Mouse (Mus musculus) forebrain, embryonic 10.5 days (tissue): ENCODE data around the gene Tmem168. TPM values are rescaled to one million over a fixed set of nuclear protein-coding genes. Genes with fewer than 3 reads are reported as not detected.

Experiments used
- DNase-seq: peaks from one replicate; pipeline ENCODE4 v3.0.0-alpha.2; 2017; ENCODE audit warnings: low spot score; ENCODE audit errors: extremely low spot score
- H3K27ac ChIP-seq: fragments of 300-500 bp; sonication (generic); 2 replicates; pipeline ENCODE4 v1.5.1; 2016; ENCODE audit warnings: mild to moderate bottlenecking
- H3K27me3 ChIP-seq: fragments of 300-500 bp; sonication (generic); 2 replicates; pipeline ENCODE4 v1.6.1; 2016; ENCODE audit warnings: mild to moderate bottlenecking; ENCODE audit not compliant: poor library complexity, severe bottlenecking
- H3K36me3 ChIP-seq: fragments of 300-500 bp; sonication (generic); replicated peaks from 2 replicates; pipeline ENCODE4 v1.6.1; 2016; ENCODE audit warnings: mild to moderate bottlenecking, moderate library complexity
- H3K4me1 ChIP-seq: fragments of 300-500 bp; sonication (generic); 2 replicates; pipeline ENCODE4 v1.6.1; 2016
- H3K4me3 ChIP-seq: fragments of 300-500 bp; sonication (generic); 2 replicates; pipeline ENCODE4 v1.5.1; 2016; ENCODE audit warnings: mild to moderate bottlenecking, moderate library complexity
- H3K9me3 ChIP-seq: fragments of 300-500 bp; sonication (generic); 2 replicates; pipeline ENCODE4 v1.6.1; 2016; ENCODE audit warnings: mild to moderate bottlenecking, moderate library complexity
- WGBS: fragments of 180-500 bp; shearing (Covaris S2); methylation state at CpG from one replicate; pipeline ENCODE4 v1.1.7; 2016; 5-methylcytosine and 5-hydroxymethylcytosine counted together
- polyA plus RNA-seq: library from polyadenylated mRNA; unstranded; fragments of >200 nt; fragmentation: Nextera tagmentation; extraction: Ambion mirVana; gene quantifications from 2 replicates; pipeline ENCODE4 v1.2.1, GENCODE M21; 2016

Gene Tmem168
- polyA plus RNA-seq, 1 experiment from 2014 or later = 28.8 TPM

GRCm38 (mm10) chr6:13609353-13610140 lies 1.6 kb upstream of the Tmem168 start:
- peaks cover 17% of the 10 kb centered on the region for H3K4me1 ChIP-seq
- no peaks in the 10 kb centered on the region for H3K27me3 ChIP-seq
- 55% methylated on average over 5 of the region's 5 CpGs for WGBS
- DNase-seq = no peak
- H3K36me3 ChIP-seq = no peaks in the 10 kb centered on the region; the same call in 1 of the 2 replicates
- no peak overlapping the region for H3K27ac ChIP-seq
- H3K4me3 ChIP-seq = no peak overlapping the region
- no peaks in the 10 kb centered on the region for H3K9me3 ChIP-seq

GRCm38 (mm10) chr6:13606921-13607620 lies 829 bp downstream of the Tmem168 start:
- H3K4me1 ChIP-seq = peaks cover 17% of the 10 kb centered on the region
- H3K9me3 ChIP-seq = no peaks in the 10 kb centered on the region
- DNase-seq = no peak
- H3K27ac ChIP-seq = peak overlapping the region; percentile 99
- peak overlapping the region; percentile 80 for H3K4me3 ChIP-seq
- H3K36me3 ChIP-seq = peaks cover 13% of the 10 kb centered on the region
- H3K27me3 ChIP-seq = no peaks in the 10 kb centered on the region
- 20% methylated on average over 15 of the region's 15 CpGs for WGBS

GRCm38 (mm10) chr6:13606394-13606793 lies 1.5 kb downstream of the Tmem168 start:
- WGBS = 82% methylated on average over 4 of the region's 4 CpGs
- no peak overlapping the region for H3K27ac ChIP-seq
- no peak for DNase-seq
- peaks cover 20% of the 10 kb centered on the region for H3K36me3 ChIP-seq
- H3K27me3 ChIP-seq = no peaks in the 10 kb centered on the region
- peak overlapping the region; percentile 80 for H3K4me3 ChIP-seq
- H3K9me3 ChIP-seq = no peaks in the 10 kb centered on the region
- peaks cover 17% of the 10 kb centered on the region for H3K4me1 ChIP-seq

- no peak for DNase-seq
- WGBS = 95% methylated on average over 6 of the region's 6 CpGs
- H3K9me3 ChIP-seq = no peaks in the 10 kb centered on the region
- peaks cover 28% of the 10 kb centered on the region for H3K36me3 ChIP-seq
- H3K4me3 ChIP-seq = no peak overlapping the region
- H3K27me3 ChIP-seq = no peaks in the 10 kb centered on the region
- peaks cover 12% of the 10 kb centered on the region for H3K4me1 ChIP-seq
- H3K27ac ChIP-seq = no peak overlapping the region
Measured at GRCm38 (mm10) chr6:13603134-13603533, 4.8 kb downstream of the Tmem168 start.

GRCm38 (mm10) chr6:13601587-13601986 lies 6.3 kb downstream of the Tmem168 start:
- no peaks in the 10 kb centered on the region for H3K27me3 ChIP-seq
- WGBS = 93% methylated on average over 6 of the region's 6 CpGs
- no peaks in the 10 kb centered on the region for H3K9me3 ChIP-seq
- peaks cover 28% of the 10 kb centered on the region for H3K36me3 ChIP-seq
- no peak for DNase-seq
- no peak overlapping the region for H3K4me3 ChIP-seq
- H3K4me1 ChIP-seq = peaks cover 4% of the 10 kb centered on the region
- no peak overlapping the region for H3K27ac ChIP-seq

GRCm38 (mm10) chr6:13598239-13598923 lies 9.5 kb downstream of the Tmem168 start:
- Histone ChIP-seq H3K4me3 (no peak overlapping the region), H3K36me3 (peaks cover 45% of the 10 kb centered on the region), H3K4me1 (no peaks in the 10 kb centered on the region), H3K27ac (no peak overlapping the region), H3K27me3 (no peaks in the 10 kb centered on the region), H3K9me3 (no peaks in the 10 kb centered on the region)
- WGBS = 87% methylated on average over 7 of the region's 7 CpGs
- no peak for DNase-seq

- no peak overlapping the region for H3K4me3 ChIP-seq
- no peaks in the 10 kb centered on the region for H3K9me3 ChIP-seq
- no peak overlapping the region for H3K27ac ChIP-seq
- 58% methylated on average over 4 of the region's 4 CpGs for WGBS
- peaks cover 59% of the 10 kb centered on the region for H3K36me3 ChIP-seq
- no peaks in the 10 kb centered on the region for H3K27me3 ChIP-seq
- no peak for DNase-seq
- H3K4me1 ChIP-seq = no peaks in the 10 kb centered on the region
Measured at GRCm38 (mm10) chr6:13592729-13593345, 15.1 kb downstream of the Tmem168 start.

GRCm38 (mm10) chr6:13586560-13586959 lies 21.3 kb downstream of the Tmem168 start:
- Histone ChIP-seq H3K27ac (no peak overlapping the region), H3K4me1 (no peaks in the 10 kb centered on the region), H3K36me3 (peaks cover 59% of the 10 kb centered on the region), H3K27me3 (no peaks in the 10 kb centered on the region), H3K9me3 (no peaks in the 10 kb centered on the region), H3K4me3 (no peak overlapping the region)
- no peak for DNase-seq
- 64% methylated on average over 2 of the region's 2 CpGs for WGBS

- H3K27me3 ChIP-seq = no peaks in the 10 kb centered on the region
- WGBS = 93% methylated on average over 8 of the region's 8 CpGs
- H3K9me3 ChIP-seq = no peaks in the 10 kb centered on the region
- no peak overlapping the region for H3K4me3 ChIP-seq
- H3K4me1 ChIP-seq = no peaks in the 10 kb centered on the region
- DNase-seq = no peak
- no peak overlapping the region for H3K27ac ChIP-seq
- H3K36me3 ChIP-seq = peaks cover 54% of the 10 kb centered on the region
Measured at GRCm38 (mm10) chr6:13586154-13586553, 21.7 kb downstream of the Tmem168 start.

- Histone ChIP-seq H3K36me3 (peaks cover 46% of the 10 kb centered on the region), H3K27ac (no peak overlapping the region), H3K4me1 (no peaks in the 10 kb centered on the region), H3K4me3 (no peak overlapping the region), H3K27me3 (no peaks in the 10 kb centered on the region), H3K9me3 (no peaks in the 10 kb centered on the region)
- no peak for DNase-seq
- 94% methylated on average over 6 of the region's 6 CpGs for WGBS
Measured at GRCm38 (mm10) chr6:13584788-13585187, 23.1 kb downstream of the Tmem168 start.

- no peaks in the 10 kb centered on the region for H3K4me1 ChIP-seq
- WGBS = 92% methylated on average over 1 of the region's 1 CpGs
- H3K4me3 ChIP-seq = no peak overlapping the region
- no peak overlapping the region for H3K27ac ChIP-seq
- no peaks in the 10 kb centered on the region for H3K9me3 ChIP-seq
- peaks cover 46% of the 10 kb centered on the region for H3K36me3 ChIP-seq
- DNase-seq = no peak
- no peaks in the 10 kb centered on the region for H3K27me3 ChIP-seq
Measured at GRCm38 (mm10) chr6:13582075-13582474, 25.8 kb downstream of the Tmem168 start.

- no peaks in the 10 kb centered on the region for H3K4me1 ChIP-seq
- no peak for DNase-seq
- H3K4me3 ChIP-seq = no peak overlapping the region
- H3K9me3 ChIP-seq = no peaks in the 10 kb centered on the region
- no peaks in the 10 kb centered on the region for H3K27me3 ChIP-seq
- 88% methylated on average over 1 of the region's 1 CpGs for WGBS
- no peaks in the 10 kb centered on the region for H3K36me3 ChIP-seq
- H3K27ac ChIP-seq = no peak overlapping the region
Measured at GRCm38 (mm10) chr6:13565734-13566133, 42.2 kb downstream of the Tmem168 start.
